Mouse (Mus musculus) cerebellum, postnatal 36 days (tissue): ENCODE measurements at regions not wholly inside any gene's neighbourhood (a gene's known extent, or its start where the extent isn't known, plus 50 kb on each side); places are given as distances from the start of the nearest gene placed in this dataset.
"Not testable (repeated sequence)": the region's sequence is repeated elsewhere in the genome, so short reads cannot be mapped to it uniquely, and the experiment has no call there.

Source experiments
- DNase-seq, 2 experiments: peaks; one replicate each; pipeline ENCODE4 v3.0.0; 2021 to 2022; ENCODE audit warnings: mixed read lengths in 2 of 2

- no peak for DNase-seq
These were observed 67.5 kb upstream of the Map9 start for GRCm38 (mm10) chr3:82290373-82290772.

DNA sequence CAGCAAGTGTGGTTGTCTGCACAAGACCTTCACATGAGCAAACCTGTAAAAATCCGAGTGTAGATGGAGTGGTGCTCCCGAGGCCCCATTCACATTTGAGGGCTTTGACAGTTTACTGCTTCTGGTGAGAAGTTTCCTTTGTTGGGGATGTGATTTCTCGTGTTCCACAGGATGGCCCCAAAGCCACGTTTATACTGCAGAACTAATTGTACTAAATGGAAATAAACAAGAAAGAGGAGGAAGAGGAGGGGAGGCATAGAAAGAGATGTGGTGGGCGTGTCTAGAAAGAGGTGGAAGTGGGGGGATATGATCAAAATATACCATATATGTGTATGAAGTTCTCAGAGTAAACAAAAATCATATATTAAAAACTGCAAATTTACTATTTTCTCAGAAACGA, 68.8 kb upstream of the Map9 start:
- DNase-seq = no peak

- no peak for DNase-seq
These were observed 80.7 kb upstream of the Map9 start for GRCm38 (mm10) chr3:82276977-82277714.

GRCm38 (mm10) chr3:82275822-82276203, 82.0 kb upstream of the Map9 start:
- DNase-seq = no peak

GRCm38 (mm10) chr3:82274945-82275821, 82.7 kb upstream of the Map9 start:
- peak in 1 of 2 experiments; percentile 21 for DNase-seq

DNA sequence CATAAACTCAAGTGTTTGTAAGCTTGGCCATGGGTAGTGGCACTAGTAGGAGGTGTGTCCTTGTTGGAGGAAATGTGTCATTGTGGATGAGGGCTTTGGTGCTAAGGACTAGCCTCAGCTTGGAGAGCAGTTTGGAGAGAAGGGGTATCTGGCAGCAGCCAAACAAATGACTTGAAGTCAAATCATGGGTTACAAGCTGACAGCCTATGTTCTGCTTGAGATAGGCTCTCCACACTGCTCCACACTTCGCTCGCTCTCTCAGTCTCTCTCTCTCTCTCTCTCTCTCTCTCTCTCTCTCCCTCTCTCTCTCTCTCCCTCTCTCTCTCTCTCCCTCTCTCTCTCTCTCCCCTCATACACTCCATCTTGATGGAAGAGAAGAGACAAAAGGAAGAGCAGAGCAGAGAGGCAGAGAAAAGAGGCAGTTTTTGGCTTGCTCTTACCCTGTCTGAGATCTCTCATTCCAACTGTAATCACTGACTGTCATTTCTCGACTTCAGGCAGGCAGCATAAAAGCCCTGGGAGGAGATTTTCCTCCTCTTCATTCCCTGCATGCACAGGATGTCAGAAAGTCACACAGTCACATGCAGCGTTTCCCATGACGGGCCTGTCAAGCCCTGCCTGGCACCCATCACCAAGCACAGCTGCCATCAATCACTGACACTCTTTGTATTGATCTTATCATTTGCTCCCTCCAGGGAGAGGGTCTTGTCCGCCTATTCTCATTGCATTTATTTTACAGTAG, 83.5 kb upstream of the Map9 start:
- no peak for DNase-seq

DNA sequence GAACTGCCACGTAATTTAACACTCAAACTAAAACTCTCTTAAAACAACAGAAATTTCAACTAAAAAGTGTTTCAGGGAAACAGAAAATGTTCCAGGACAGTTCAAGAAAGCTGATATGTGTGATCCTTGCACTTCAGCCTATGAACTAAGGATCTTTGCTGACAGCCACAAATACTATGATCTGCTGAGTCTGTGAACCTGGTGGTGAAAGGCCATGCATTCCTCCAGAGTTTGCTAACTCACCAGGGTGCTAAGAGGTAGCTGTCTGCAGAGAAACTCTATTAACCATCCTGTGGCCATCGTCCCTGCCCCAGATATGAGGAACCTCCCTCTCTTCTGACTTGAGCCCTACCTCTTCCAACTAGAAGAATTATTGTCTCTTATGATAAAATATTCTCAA, 84.3 kb upstream of the Map9 start:
- DNase-seq = not testable (repeated sequence)

GRCm38 (mm10) chr3:82271965-82272364, 85.9 kb upstream of the Map9 start:
- DNase-seq = no peak

GRCm38 (mm10) chr3:82265941-82266340, 91.9 kb upstream of the Map9 start:
- no peak for DNase-seq

GRCm38 (mm10) chr3:82261976-82262375, 95.9 kb upstream of the Map9 start:
- no peak for DNase-seq

DNA sequence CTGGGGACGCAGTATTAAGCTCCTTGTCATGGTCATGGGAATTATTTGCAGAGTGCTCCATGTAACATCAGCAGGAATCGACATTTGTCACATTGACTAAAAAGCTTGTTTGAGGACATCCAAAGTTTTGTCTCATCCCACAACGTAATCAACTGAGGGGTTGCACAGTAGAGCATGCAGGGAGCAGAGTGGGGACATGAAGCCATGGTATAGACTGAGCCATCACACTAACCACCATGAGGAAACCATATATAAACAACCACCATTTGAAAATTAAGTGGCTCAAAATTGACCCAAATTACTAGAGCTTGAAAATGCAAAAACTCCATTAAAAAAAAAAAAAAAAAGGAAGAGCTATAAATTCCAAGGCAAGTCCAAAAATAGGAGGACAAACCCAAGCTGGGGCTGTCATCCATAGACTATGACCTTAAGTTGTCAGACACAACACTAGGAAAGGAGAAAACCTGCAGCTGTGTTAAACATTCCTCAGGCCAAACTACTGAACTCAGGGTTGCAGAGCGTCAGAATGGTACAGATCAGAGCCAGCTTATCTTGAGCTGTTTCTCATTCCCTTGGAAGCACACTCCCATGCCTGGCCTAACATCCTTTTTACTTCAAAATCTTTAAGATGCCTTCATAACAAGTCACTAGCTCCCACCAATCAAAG, 97.7 kb upstream of the Map9 start:
- DNase-seq = no peak

DNA sequence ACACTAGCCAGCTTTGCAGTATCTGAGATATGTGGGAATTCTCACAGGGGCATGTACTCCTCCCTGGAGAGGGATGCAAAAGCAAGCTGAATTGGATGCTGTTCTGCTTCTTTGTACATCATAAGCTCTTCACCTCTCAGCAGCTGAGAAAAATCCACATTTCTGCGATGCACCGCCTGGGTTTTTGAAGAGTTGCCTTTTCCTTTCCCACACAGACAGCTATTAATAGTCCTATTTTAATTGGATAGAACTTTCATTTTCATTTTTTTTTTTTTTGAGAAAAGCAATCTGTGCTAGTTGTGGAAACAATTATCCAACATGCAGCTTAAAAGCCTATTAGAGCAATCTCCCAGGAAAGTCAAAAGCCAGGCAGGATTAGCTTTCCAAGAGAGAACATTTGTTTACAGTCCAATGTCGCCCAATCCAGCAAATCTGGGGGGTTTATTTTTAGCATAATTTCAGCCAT, 105.2 kb upstream of the Gucy1a1 start:
- DNase-seq = no peak

DNA sequence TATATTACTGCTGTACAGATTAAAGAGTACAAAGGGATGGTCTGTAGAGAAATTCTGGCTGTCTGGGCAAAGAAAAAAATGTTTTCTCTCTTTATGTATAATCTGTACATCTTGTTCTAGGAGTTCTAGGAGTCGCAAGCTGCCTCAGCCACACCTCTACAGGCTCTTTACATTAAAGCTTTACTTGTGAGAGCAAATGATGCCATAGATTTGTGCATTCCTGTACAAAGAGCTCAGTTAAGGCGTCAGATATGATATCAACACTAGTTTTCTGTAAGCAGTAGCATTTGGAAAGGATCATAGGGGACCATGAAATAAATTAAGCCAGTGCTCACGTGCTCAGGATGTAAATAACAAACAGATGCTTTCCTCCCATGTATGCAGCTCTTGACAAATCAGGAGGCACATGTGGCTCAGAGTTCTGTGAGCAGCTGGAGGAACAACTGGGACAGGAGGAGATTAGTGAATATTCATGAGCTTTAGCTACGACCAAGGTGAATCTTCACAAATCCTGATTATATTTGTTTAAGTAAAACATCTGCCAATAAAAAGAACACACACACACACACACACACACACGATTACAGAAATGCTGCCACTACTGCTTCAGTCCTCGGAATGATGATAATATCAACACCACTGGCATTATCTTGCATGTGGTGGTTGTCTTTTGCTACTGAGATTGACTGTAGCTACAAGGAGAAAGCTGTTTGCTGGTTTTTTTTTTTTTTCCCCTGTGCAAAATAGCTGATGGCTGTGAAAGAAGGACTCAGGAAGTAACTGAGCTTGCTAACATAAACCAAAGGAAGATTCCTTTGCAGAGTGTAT, 104.6 kb upstream of the Gucy1a1 start:
- DNase-seq = no peak

- no peak for DNase-seq
These were observed 90.9 kb upstream of the Gucy1a1 start for GRCm38 (mm10) chr3:82236377-82237057.

DNA sequence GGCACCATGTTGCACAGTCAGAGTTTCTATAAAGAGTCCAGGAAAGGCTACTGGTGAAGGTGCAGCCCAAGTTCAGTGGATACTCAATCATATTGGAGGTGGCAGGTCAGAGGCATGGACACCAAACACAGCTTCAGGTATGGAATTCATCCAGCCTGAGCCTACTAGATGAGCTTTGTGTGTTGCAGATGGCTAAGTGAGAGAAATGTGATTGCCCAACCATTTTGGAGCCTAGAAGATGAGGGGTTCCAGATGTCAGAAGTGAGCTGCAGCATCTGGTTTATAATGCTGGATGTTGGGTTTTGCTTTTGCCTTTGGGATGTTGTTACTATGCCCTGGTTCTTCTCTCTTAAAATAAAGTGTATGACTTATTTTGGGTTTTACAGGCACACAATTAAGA, 88.7 kb upstream of the Gucy1a1 start:
- DNase-seq = no peak

DNA sequence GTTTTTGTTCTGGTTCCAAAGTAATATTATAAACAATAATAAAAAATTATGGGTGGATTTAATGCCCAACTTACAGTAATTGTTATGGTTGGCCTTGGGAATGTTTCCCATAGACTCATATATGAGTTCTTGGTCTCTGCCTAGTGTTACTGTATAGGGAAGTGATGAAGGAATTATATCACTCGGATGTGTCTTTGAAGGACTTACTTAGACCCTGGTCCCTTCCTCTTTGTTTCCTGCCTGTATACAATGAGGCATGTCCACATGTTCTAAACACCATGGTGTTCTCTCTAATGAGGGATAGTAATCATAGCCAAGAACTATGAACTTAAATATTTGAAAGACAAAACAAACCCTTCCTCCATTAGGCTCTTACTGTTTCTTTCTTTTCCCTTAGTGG, 77.8 kb upstream of the Gucy1a1 start:
- DNase-seq = no peak

- DNase-seq = no peak
These were observed 76.3 kb upstream of the Gucy1a1 start for GRCm38 (mm10) chr3:82221924-82222323.

DNA sequence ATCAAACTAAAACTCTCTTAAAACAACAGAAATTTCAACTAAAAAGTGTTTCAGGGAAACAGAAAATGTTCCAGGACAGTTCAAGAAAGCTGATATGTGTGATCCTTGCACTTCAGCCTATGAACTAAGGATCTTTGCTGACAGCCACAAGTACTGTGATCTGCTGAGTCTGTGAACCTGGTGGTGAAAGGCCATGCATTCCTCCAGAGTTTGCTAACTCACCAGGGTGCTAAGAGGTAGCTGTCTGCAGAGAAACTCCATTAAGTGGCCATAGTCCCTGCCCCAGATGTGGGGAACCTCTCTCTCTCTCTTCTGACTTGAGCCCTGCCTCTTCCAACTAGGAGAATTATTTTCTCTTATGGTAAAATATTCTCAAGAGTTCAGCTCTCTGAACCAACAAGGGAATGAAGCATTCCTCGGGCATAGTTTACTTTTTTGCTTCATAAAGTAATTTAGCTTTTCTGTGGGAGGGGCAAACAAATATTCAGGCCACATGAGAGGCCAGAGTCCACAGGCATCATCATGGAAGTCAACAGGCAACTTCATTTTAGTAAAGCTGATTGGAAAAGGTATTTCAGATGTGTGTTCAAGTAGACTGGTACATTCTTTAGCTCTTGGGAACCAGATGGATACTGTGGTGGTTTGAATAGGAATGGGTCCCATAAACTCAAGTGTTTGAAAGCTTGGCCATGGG, 73.8 kb upstream of the Gucy1a1 start:
- DNase-seq = not testable (repeated sequence)

DNA sequence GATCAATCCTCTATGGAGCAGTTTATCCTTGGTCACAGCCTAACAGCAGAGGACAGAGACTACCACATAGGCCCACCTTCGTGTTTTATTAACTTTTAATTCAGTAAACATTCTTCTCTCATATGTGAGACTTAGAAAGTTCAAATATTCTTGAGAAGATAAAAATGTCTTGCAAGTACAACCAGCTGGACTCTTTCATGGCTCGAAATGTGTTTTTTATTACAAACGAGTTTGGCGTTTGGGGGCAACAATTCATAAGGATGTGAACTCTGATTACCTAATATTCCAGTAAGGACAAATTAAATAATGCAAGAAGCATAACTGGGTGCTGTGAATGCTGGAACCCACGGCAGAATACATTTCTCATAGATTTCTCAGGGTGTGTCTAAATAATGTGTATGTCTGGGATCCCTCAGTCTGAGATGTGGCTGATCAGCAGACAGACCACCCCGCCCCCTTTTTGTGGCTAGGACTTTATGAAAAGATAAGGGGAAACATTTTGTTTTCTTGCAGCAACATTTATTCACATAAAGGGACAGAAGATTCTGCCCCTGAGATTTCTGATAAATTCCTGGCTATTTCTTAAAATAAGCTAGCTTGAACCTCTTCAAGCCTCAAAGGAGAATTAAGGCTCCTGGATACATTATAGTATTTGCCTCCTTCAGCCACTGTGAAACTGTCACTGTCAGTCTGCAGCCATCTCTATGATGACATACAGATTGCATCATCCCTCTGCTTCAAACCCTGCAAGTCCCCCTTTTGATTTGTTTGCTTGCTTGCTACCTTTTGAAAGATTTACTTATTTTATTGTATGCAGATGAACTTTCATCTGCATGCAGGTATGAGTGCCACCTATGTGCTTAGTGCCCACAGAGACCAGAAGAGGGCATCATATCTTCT, 69.2 kb upstream of the Gucy1a1 start:
- DNase-seq = no peak
